Mouse (Mus musculus) megakaryocyte progenitor cell, adult 5-6 weeks (primary cell): Measurements from ENCODE around the gene Fblim1. TPM values are rescaled to one million over a fixed set of nuclear protein-coding genes. Genes with fewer than 3 reads are reported as not detected.

Source experiments
- ATAC-seq: replicated peaks from 2 replicates; pipeline ENCODE4 v1.8.0; 2016; ENCODE audit warnings: mild to moderate bottlenecking, moderate TSS enrichment, inconsistent platforms; ENCODE audit not compliant: poor library complexity
- total RNA-seq, 2 experiments: library from RNA; stranded (forward) in 1 of 2; stranded (reverse) in 1 of 2; fragments of 157-497, 149-512 nt in 1 of 2; fragments of 200-1000 nt in 1 of 2; gene quantifications; 2 replicates each; pipeline versions ENCODE4 v1.2.3 to v1.2.4; 2015 to 2017

The Fblim1 gene
- total RNA-seq (2015) (not detected in 2 replicates), total RNA-seq (2017) (0.07 TPM in 1 of 2 replicates, not detected in the other)

GRCm38 (mm10) chr4:141605861-141606260 lies at the start of gene Fblim1:
Gene Fblim1 (minus strand): TSS chr4:141606096.
- ATAC-seq = no peak

GRCm38 (mm10) chr4:141654509-141654908 lies 48.6 kb upstream of the Fblim1 start:
- ATAC-seq = no peak

- no peak for ATAC-seq
These were observed 47.9 kb upstream of the Fblim1 start for GRCm38 (mm10) chr4:141653813-141654212.

GRCm38 (mm10) chr4:141653044-141653443 lies 47.1 kb upstream of the Fblim1 start:
- ATAC-seq = peak; percentile 41

GRCm38 (mm10) chr4:141651944-141652343 lies 46.0 kb upstream of the Fblim1 start:
- no peak for ATAC-seq

- no peak for ATAC-seq
These were observed 45.4 kb upstream of the Fblim1 start for GRCm38 (mm10) chr4:141651286-141651685.

- ATAC-seq = no peak
These were observed 43.3 kb upstream of the Fblim1 start for GRCm38 (mm10) chr4:141649244-141649643.

- ATAC-seq = no peak
These were observed 42.4 kb upstream of the Fblim1 start for GRCm38 (mm10) chr4:141648262-141648661.

- ATAC-seq = no peak
These were observed 41.3 kb upstream of the Fblim1 start for GRCm38 (mm10) chr4:141647187-141647586.

GRCm38 (mm10) chr4:141645988-141646387 lies 40.1 kb upstream of the Fblim1 start:
- no peak; the same call in 1 of the 2 replicates for ATAC-seq

- ATAC-seq = no peak
These were observed 37.4 kb upstream of the Fblim1 start for GRCm38 (mm10) chr4:141643118-141643855.

GRCm38 (mm10) chr4:141641961-141642811 lies 36.3 kb upstream of the Fblim1 start:
- no peak for ATAC-seq

GRCm38 (mm10) chr4:141641353-141641771 lies 35.5 kb upstream of the Fblim1 start:
- ATAC-seq = no peak

GRCm38 (mm10) chr4:141639474-141639873 lies 33.6 kb upstream of the Fblim1 start:
- no peak for ATAC-seq

GRCm38 (mm10) chr4:141636693-141637092 lies 30.8 kb upstream of the Fblim1 start:
- ATAC-seq = no peak

GRCm38 (mm10) chr4:141635991-141636390 lies 30.1 kb upstream of the Fblim1 start:
- ATAC-seq = no peak

GRCm38 (mm10) chr4:141632111-141632873 lies 26.4 kb upstream of the Fblim1 start:
- no peak for ATAC-seq

- ATAC-seq = no peak
These were observed 25.4 kb upstream of the Fblim1 start for GRCm38 (mm10) chr4:141631250-141631649.

GRCm38 (mm10) chr4:141630021-141630420 lies 24.1 kb upstream of the Fblim1 start:
- no peak for ATAC-seq

- no peak for ATAC-seq
These were observed 22.8 kb upstream of the Fblim1 start for GRCm38 (mm10) chr4:141628661-141629060.

GRCm38 (mm10) chr4:141627502-141627901 lies 21.6 kb upstream of the Fblim1 start:
- no peak for ATAC-seq
